Mouse (Mus musculus) testis, adult 2 months (tissue): ENCODE measurements at regions not wholly inside any gene's neighbourhood (a gene's known extent, or its start where the extent isn't known, plus 50 kb on each side); places are given as distances from the start of the nearest gene placed in this dataset.
A peak's percentile ranks its signal among the peaks of the same experiment; 100 is the strongest.

ENCODE experiments used
- H3K27ac ChIP-seq: fragments of 200-500 bp; 2 replicates; pipeline ENCODE4 v1.5.1; 2012; ENCODE audit warnings: low read depth, low read length; ENCODE audit not compliant: control insufficient read depth, insufficient read depth
- H3K27me3 ChIP-seq: fragments of 200-500 bp; 2 replicates; pipeline ENCODE4 v1.6.1; 2012; ENCODE audit warnings: mild to moderate bottlenecking, low read length, moderate library complexity; ENCODE audit not compliant: control insufficient read depth, insufficient read depth
- H3K36me3 ChIP-seq: fragments of 200-500 bp; 2 replicates; pipeline ENCODE4 v1.6.1; 2012; ENCODE audit warnings: mild to moderate bottlenecking, low read length; ENCODE audit not compliant: control insufficient read depth, insufficient read depth
- H3K4me1 ChIP-seq: fragments of 200-500 bp; 2 replicates; pipeline ENCODE4 v1.6.1; 2012; ENCODE audit warnings: low read length; ENCODE audit not compliant: control insufficient read depth, insufficient read depth
- H3K4me3 ChIP-seq: fragments of 200-500 bp; 2 replicates; pipeline ENCODE4 v1.5.1; 2012; ENCODE audit warnings: low read depth, mild to moderate bottlenecking, low read length, moderate library complexity, mixed read lengths; ENCODE audit not compliant: control insufficient read depth
- CTCF ChIP-seq: fragments of 200-500 bp; IDR thresholded peaks from 2 replicates; pipeline ENCODE4 v1.5.1; 2012; ENCODE audit warnings: low read depth, mild to moderate bottlenecking, inconsistent platforms, low read length, moderate library complexity; ENCODE audit not compliant: control insufficient read depth, insufficient read depth, insufficient replicate concordance
- POLR2A ChIP-seq: fragments of 200-500 bp; IDR thresholded peaks from 2 replicates; pipeline ENCODE4 v1.6.1; 2012; ENCODE audit warnings: low read depth, mild to moderate bottlenecking, inconsistent platforms, low read length, moderate library complexity; ENCODE audit not compliant: control insufficient read depth

DNA sequence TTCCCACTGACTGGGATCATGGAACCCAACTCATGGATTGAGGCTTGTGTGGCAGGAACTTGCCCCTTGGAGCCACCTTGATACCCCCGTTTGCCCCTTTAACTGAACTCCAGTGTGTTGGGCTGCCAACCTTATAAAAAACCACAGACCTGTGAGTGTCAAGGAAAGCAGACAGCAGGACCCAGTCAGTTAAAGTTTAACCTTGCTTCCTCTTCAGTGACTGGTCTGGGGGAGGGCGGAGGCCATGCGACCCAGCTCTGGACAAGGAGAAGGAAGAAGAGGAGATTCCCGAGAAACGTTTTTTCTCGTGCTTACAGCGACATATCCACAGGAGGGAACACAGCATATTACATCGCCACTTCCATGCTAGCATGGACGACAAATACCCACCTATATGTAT, 281.9 kb upstream of the Zfp64 start:
- no peak for TF ChIP-seq POLR2A

DNA sequence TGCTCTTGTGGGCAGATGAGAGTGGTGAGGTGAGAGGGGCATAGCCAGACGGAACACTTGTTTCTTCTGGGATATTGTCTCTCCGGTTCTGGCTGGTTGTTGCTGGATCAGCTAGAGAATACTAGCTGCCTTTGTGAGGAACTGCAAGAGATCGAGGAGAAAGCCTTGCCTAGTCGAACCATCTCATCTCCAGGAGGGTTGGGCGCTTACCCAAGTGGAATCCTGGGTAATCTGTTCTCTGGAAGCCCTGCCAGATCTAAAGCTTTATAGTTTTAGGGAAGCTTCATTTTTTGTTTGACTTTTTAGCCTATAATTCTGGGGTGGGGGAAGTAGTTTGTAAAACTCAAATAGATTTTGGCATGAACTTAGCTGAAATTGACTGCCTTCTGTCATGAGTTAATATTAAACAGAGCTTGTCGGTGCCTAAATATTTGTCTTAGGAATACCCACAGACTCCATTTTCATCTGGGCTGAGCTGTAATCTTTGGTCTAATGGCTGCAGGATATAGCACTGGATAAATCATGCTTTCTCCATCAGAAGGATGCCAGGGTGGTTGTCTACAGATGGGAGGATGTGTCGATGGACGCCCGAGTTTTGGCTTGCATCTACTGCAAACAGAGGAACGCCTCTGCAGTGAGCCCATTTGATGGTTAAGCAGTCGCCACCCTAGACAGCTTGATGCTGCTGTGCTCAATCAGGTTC, 279.1 kb upstream of the Zfp64 start:
- Histone ChIP-seq H3K27ac (no peak overlapping the region), H3K4me3 (no peak overlapping the region), H3K4me1 (peaks cover 5% of the 10 kb centered on the region; the same call in 1 of the 2 replicates), H3K27me3 (no peaks in the 10 kb centered on the region), H3K36me3 (no peaks in the 10 kb centered on the region)
- TF ChIP-seq POLR2A = no peak
- TF ChIP-seq CTCF = no peak

More for the DNA sequence above, 281.9 kb upstream of the Zfp64 start:
- Histone ChIP-seq H3K4me1 (peaks cover 9% of the 10 kb centered on the region), H3K36me3 (no peaks in the 10 kb centered on the region), H3K27me3 (no peaks in the 10 kb centered on the region), H3K4me3 (no peak overlapping the region), H3K27ac (no peak overlapping the region)

DNA sequence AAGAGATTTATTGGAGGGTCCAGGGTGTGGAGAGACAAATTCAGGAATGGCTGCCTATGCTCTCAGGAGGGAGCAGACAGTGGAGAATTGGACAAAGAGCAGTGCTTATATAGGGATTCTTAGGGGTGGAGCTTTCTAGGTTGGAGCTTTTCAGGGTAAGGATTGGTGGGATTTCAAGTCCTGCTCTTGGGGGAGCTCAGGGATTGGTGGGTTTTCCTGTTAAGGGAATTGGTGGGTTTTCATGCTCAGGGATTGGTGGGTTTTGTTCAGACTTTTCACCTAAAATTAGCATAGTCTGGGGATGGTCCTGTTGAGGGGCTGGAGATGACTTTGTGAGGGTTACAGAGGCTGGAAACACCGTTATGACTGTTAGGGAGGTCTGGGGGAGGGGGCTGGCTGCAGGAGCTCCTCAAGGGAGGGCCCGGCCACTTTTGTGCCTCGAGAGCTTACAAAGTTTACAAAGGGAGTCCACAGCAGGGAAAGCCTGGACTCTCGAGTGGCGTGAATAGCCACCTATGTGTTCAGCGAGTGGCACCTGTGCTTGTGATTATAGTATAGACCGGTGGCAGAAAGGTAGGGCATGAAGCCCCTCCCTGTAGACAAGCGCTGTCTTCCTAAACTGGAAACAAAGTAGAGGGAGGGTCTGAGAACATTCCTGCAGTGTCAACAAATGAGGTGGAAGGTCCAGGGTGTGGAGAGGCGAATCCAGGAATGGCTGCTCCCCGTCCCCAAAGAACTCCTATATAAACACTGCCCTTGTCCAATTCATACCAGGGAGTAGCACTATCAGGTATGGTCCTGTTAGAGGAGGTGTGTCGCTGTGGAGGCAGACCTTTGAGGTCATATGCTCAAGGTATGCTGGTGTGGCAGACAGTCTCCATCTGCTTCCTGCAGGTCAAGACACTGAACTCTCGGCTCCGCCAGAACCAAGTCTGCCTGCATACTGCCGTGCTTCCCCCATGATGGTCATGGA, 278.1 kb upstream of the Zfp64 start:
- Histone ChIP-seq H3K27ac (no peak overlapping the region), H3K27me3 (no peaks in the 10 kb centered on the region), H3K36me3 (no peaks in the 10 kb centered on the region), H3K4me3 (no peak overlapping the region), H3K4me1 (peaks cover 5% of the 10 kb centered on the region; the same call in 1 of the 2 replicates)
- no peak for TF ChIP-seq CTCF
- TF ChIP-seq POLR2A = no peak

DNA sequence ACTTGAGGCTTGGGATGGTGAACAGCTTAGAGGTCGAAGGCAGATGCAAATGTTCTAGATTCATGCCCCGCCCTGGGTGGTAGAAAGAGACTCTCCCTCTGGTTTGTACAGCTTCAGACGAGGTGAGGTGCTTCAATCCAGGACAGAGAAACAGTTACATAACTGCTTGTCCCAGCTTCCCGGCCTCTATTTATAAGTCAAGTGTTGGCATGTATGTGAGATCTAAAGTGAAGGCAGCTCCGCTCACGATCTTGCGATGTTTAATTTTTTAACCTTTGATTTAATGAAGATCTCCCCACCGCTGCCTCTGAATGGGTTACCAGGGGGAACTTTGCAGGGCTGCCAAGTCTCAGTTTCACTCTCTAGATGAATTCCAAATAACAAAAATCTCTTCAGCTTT, 266.9 kb upstream of the Zfp64 start:
- H3K27ac ChIP-seq = no peak overlapping the region
- TF ChIP-seq POLR2A (no peak), CTCF (no peak)

DNA sequence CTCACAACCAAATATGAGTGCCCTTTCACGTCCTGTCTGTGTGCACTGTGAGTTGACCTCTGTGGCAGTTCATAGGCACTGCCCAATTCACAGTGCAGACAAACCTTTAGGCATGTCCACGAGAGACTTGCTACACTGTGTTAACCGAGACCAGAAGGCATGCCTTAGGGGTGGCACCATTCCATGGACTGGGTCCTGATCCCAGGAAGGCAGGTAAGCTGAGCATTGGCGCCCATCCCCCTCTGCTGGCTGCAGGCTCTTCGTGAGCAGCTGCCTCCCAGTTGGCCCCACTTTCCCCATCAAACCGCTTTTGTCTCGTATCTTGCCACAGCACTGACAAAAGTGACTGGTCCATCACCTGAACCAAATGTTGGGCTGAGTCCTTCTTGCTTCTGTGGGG, 265.8 kb upstream of the Zfp64 start:
- no peaks in the 10 kb centered on the region for H3K27me3 ChIP-seq
- TF ChIP-seq CTCF (no peak), POLR2A (no peak)
- H3K4me1 ChIP-seq = no peaks in the 10 kb centered on the region
- H3K27ac ChIP-seq = no peak overlapping the region
- H3K36me3 ChIP-seq = no peaks in the 10 kb centered on the region
- peak overlapping the region; percentile 5 for H3K4me3 ChIP-seq

More for the DNA sequence above, 266.9 kb upstream of the Zfp64 start:
- no peaks in the 10 kb centered on the region for H3K36me3 ChIP-seq
- H3K4me3 ChIP-seq = no peak overlapping the region
- no peaks in the 10 kb centered on the region for H3K4me1 ChIP-seq
- H3K27me3 ChIP-seq = no peaks in the 10 kb centered on the region

DNA sequence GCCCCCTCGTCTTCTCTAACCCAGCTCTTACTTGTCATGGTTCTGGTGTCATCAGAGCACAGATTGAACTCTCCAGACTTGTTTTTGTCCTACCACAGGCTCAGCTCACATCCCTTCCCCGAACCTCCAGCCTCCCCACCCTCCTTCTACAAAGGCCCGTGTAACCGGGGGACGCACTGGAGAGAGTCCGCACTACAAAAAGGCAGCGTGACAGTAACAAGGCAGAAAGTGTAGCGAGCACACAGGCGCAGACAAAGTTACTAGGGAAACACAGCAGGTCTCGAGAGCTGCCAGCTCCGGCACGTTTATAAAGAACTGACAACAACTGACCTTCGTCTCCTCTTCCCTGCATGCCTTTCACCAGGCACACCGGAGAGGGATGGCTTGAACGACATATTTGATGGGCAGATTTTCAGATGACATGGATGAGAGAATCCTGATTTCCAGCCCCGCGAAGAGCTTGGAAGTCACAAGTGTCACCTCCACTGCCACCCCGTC, 260.2 kb upstream of the Zfp64 start:
- H3K27me3 ChIP-seq = no peaks in the 10 kb centered on the region
- no peak overlapping the region for H3K4me3 ChIP-seq
- no peaks in the 10 kb centered on the region for H3K4me1 ChIP-seq
- no peaks in the 10 kb centered on the region for H3K36me3 ChIP-seq
- no peak overlapping the region for H3K27ac ChIP-seq
- TF ChIP-seq POLR2A (no peak), CTCF (no peak)

DNA sequence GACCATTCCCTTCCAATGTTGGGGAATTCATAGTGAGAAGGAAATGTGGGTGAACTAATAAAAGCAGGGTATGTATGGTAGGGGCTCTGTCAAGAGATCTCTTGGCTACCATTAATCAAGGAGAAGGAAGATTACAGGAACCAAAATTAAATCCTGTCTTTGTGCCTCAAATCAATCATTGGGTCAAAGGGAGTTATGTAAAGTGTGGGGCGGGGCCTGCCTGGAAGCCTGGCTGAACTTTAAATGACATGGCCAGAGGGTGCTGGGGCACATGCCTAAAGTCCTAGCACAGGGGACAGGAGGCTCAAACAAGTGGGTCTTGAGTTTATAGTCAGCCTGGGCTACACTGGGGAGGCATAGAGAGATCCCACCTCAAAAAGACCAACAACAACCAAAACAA, 259.0 kb upstream of the Zfp64 start:
- Histone ChIP-seq H3K27ac (no peak overlapping the region), H3K36me3 (no peaks in the 10 kb centered on the region), H3K4me3 (no peak overlapping the region), H3K4me1 (no peaks in the 10 kb centered on the region), H3K27me3 (no peaks in the 10 kb centered on the region)
- TF ChIP-seq CTCF (no peak), POLR2A (no peak)
